Mouse (Mus musculus): ENCODE measurements around the gene Slc51a. TPM values are rescaled to one million over a fixed set of nuclear protein-coding genes. Genes with fewer than 3 reads are reported as not detected.
A peak's percentile ranks its signal among the peaks of the same experiment; 100 is the strongest.
"Not testable (repeated sequence)": the region's sequence is repeated elsewhere in the genome, so short reads cannot be mapped to it uniquely, and the experiment has no call there.

Gene Slc51a
- polyA plus RNA-seq, 1 experiment from 2014 or later, result 0.47 TPM

GRCm38 (mm10) chr16:32502621-32503335 is 15.1 kb upstream of the Slc51a start:
- Histone ChIP-seq H3K4me3 (replicated peaks; ENCODE audit: low read length) (no peak overlapping the region), H3K36me3 (replicated peaks; ENCODE audit: control insufficient read depth, insufficient read depth) (no peaks in the 10 kb centered on the region), H3K4me2 (replicated peaks) (no peak overlapping the region), H3K4me1 (replicated peaks; ENCODE audit: control insufficient read depth, insufficient read depth, low read length) (no peaks in the 10 kb centered on the region), H3K27me3 (ENCODE audit: control insufficient read depth, insufficient read depth, low read length) (no peaks in the 10 kb centered on the region), H3K9ac (no peak overlapping the region), H3K9me3 (ENCODE audit: control insufficient read depth, low read length) (no peaks in the 10 kb centered on the region), H3K27ac (no peak overlapping the region)
- WGBS, result 89% methylated on average over 12 of the region's 12 CpGs
- DNase-seq (ENCODE audit: low spot score) (no peak), ATAC-seq (ENCODE audit: low FRiP score) (no peak)

GRCm38 (mm10) chr16:32501459-32501858 is 13.8 kb upstream of the Slc51a start:
- Histone ChIP-seq H3K36me3 (replicated peaks; ENCODE audit: control insufficient read depth, insufficient read depth) (no peaks in the 10 kb centered on the region), H3K9ac (no peak overlapping the region), H3K4me2 (replicated peaks) (no peak overlapping the region), H3K27me3 (ENCODE audit: control insufficient read depth, insufficient read depth, low read length) (no peaks in the 10 kb centered on the region), H3K27ac (no peak overlapping the region), H3K4me3 (replicated peaks; ENCODE audit: low read length) (no peak overlapping the region), H3K9me3 (ENCODE audit: control insufficient read depth, low read length) (no peaks in the 10 kb centered on the region), H3K4me1 (replicated peaks; ENCODE audit: control insufficient read depth, insufficient read depth, low read length) (no peaks in the 10 kb centered on the region)
- no peak for DNase-seq (ENCODE audit: low spot score)
- 80% methylated on average over 7 of the region's 7 CpGs for WGBS
- ATAC-seq (ENCODE audit: low FRiP score), result no peak

- peak; percentile 92 for DNase-seq (ENCODE audit: low spot score)
- H3K4me3 ChIP-seq (replicated peaks; ENCODE audit: low read length), result peak overlapping the region; percentile 35
- no peaks in the 10 kb centered on the region for H3K27me3 ChIP-seq (ENCODE audit: control insufficient read depth, insufficient read depth, low read length)
- 9% methylated on average over 22 of the region's 22 CpGs for WGBS
- H3K4me1 ChIP-seq (replicated peaks; ENCODE audit: control insufficient read depth, insufficient read depth, low read length), result no peaks in the 10 kb centered on the region
- peak overlapping the region; percentile 63 for H3K4me2 ChIP-seq (replicated peaks)
- peak; percentile 93 for ATAC-seq (ENCODE audit: low FRiP score)
- H3K9ac ChIP-seq, result peak overlapping the region; percentile 56
- H3K27ac ChIP-seq, result peak overlapping the region; percentile 71
- H3K9me3 ChIP-seq (ENCODE audit: control insufficient read depth, low read length), result no peaks in the 10 kb centered on the region
- no peaks in the 10 kb centered on the region for H3K36me3 ChIP-seq (replicated peaks; ENCODE audit: control insufficient read depth, insufficient read depth)
These were observed 11.9 kb upstream of the Slc51a start for GRCm38 (mm10) chr16:32499430-32500037.

GRCm38 (mm10) chr16:32498996-32499395 is 11.3 kb upstream of the Slc51a start:
- WGBS, result 71% methylated on average over 13 of the region's 13 CpGs
- H3K4me3 ChIP-seq (replicated peaks; ENCODE audit: low read length), result no peak overlapping the region
- no peak for DNase-seq (ENCODE audit: low spot score)
- no peaks in the 10 kb centered on the region for H3K9me3 ChIP-seq (ENCODE audit: control insufficient read depth, low read length)
- ATAC-seq (ENCODE audit: low FRiP score), result no peak
- no peak overlapping the region for H3K9ac ChIP-seq
- no peaks in the 10 kb centered on the region for H3K36me3 ChIP-seq (replicated peaks; ENCODE audit: control insufficient read depth, insufficient read depth)
- H3K4me1 ChIP-seq (replicated peaks; ENCODE audit: control insufficient read depth, insufficient read depth, low read length), result no peaks in the 10 kb centered on the region
- H3K27me3 ChIP-seq (ENCODE audit: control insufficient read depth, insufficient read depth, low read length), result no peaks in the 10 kb centered on the region
- peak overlapping the region; percentile 63 for H3K4me2 ChIP-seq (replicated peaks)
- no peak overlapping the region for H3K27ac ChIP-seq

GRCm38 (mm10) chr16:32495965-32496364 is 8.3 kb upstream of the Slc51a start, which contains the start of gene Zdhhc19:
Zdhhc19 (plus strand) TSS chr16:32496265.
- Histone ChIP-seq H3K9ac (no peak within 1 kb of the TSS), H3K4me3 (replicated peaks; ENCODE audit: low read length) (no peak within 1 kb of the TSS), H3K27me3 (ENCODE audit: control insufficient read depth, insufficient read depth, low read length) (no peaks in the 10 kb centered on the region), H3K27ac (no peak within 1 kb of the TSS), H3K36me3 (replicated peaks; ENCODE audit: control insufficient read depth, insufficient read depth) (no peaks in the 10 kb centered on the region), H3K4me1 (replicated peaks; ENCODE audit: control insufficient read depth, insufficient read depth, low read length) (no peaks in the 10 kb centered on the region), H3K9me3 (ENCODE audit: control insufficient read depth, low read length) (no peaks in the 10 kb centered on the region), H3K4me2 (replicated peaks) (no peak within 1 kb of the TSS)
- WGBS, result 74% methylated on average over 3 of the region's 3 CpGs
- ATAC-seq (ENCODE audit: low FRiP score) (no peak), DNase-seq (ENCODE audit: low spot score) (no peak)

- WGBS, result 80% methylated on average over 6 of the region's 6 CpGs
- not testable (repeated sequence) for H3K36me3 ChIP-seq (replicated peaks; ENCODE audit: control insufficient read depth, insufficient read depth); ATAC-seq (ENCODE audit: low FRiP score); H3K4me3 ChIP-seq (replicated peaks; ENCODE audit: low read length); H3K4me1 ChIP-seq (replicated peaks; ENCODE audit: control insufficient read depth, insufficient read depth, low read length); H3K27me3 ChIP-seq (ENCODE audit: control insufficient read depth, insufficient read depth, low read length); DNase-seq (ENCODE audit: low spot score); H3K4me2 ChIP-seq (replicated peaks); H3K9ac ChIP-seq; H3K27ac ChIP-seq; H3K9me3 ChIP-seq (ENCODE audit: control insufficient read depth, low read length)
These were observed 6.7 kb upstream of the Slc51a start for GRCm38 (mm10) chr16:32494371-32494770.

- ATAC-seq (ENCODE audit: low FRiP score), result no peak
- no peak overlapping the region for H3K27ac ChIP-seq
These were observed 1.3 kb upstream of the Slc51a start for GRCm38 (mm10) chr16:32488939-32489338.

GRCm38 (mm10) chr16:32486046-32486445 is 1.6 kb downstream of the Slc51a start:
- ATAC-seq (ENCODE audit: low FRiP score), result no peak
- Histone ChIP-seq H3K4me1 (replicated peaks; ENCODE audit: control insufficient read depth, insufficient read depth, low read length) (no peaks in the 10 kb centered on the region), H3K36me3 (replicated peaks; ENCODE audit: control insufficient read depth, insufficient read depth) (no peaks in the 10 kb centered on the region), H3K4me3 (replicated peaks; ENCODE audit: low read length) (no peak overlapping the region), H3K27ac (no peak overlapping the region), H3K4me2 (replicated peaks) (no peak overlapping the region), H3K27me3 (ENCODE audit: control insufficient read depth, insufficient read depth, low read length) (no peaks in the 10 kb centered on the region), H3K9ac (no peak overlapping the region), H3K9me3 (ENCODE audit: control insufficient read depth, low read length) (no peaks in the 10 kb centered on the region)
- no peak for DNase-seq (ENCODE audit: low spot score)
- WGBS, result 82% methylated on average over 6 of the region's 6 CpGs

More at GRCm38 (mm10) chr16:32488939-32489338, 1.3 kb upstream of the Slc51a start:
- no peaks in the 10 kb centered on the region for H3K27me3 ChIP-seq (ENCODE audit: control insufficient read depth, insufficient read depth, low read length)
- DNase-seq (ENCODE audit: low spot score), result no peak
- no peaks in the 10 kb centered on the region for H3K9me3 ChIP-seq (ENCODE audit: control insufficient read depth, low read length)
- H3K9ac ChIP-seq, result no peak overlapping the region
- no peak overlapping the region for H3K4me2 ChIP-seq (replicated peaks)
- H3K4me3 ChIP-seq (replicated peaks; ENCODE audit: low read length), result no peak overlapping the region
- H3K4me1 ChIP-seq (replicated peaks; ENCODE audit: control insufficient read depth, insufficient read depth, low read length), result no peaks in the 10 kb centered on the region
- no peaks in the 10 kb centered on the region for H3K36me3 ChIP-seq (replicated peaks; ENCODE audit: control insufficient read depth, insufficient read depth)
- 88% methylated on average over 3 of the region's 3 CpGs for WGBS

GRCm38 (mm10) chr16:32485209-32485608 is 2.5 kb downstream of the Slc51a start:
- Histone ChIP-seq H3K27ac (no peak overlapping the region), H3K9ac (no peak overlapping the region), H3K36me3 (replicated peaks; ENCODE audit: control insufficient read depth, insufficient read depth) (no peaks in the 10 kb centered on the region), H3K4me1 (replicated peaks; ENCODE audit: control insufficient read depth, insufficient read depth, low read length) (no peaks in the 10 kb centered on the region), H3K4me2 (replicated peaks) (no peak overlapping the region), H3K27me3 (ENCODE audit: control insufficient read depth, insufficient read depth, low read length) (no peaks in the 10 kb centered on the region), H3K9me3 (ENCODE audit: control insufficient read depth, low read length) (no peaks in the 10 kb centered on the region), H3K4me3 (replicated peaks; ENCODE audit: low read length) (no peak overlapping the region)
- WGBS, result 85% methylated on average over 2 of the region's 2 CpGs
- DNase-seq (ENCODE audit: low spot score), result no peak
- no peak for ATAC-seq (ENCODE audit: low FRiP score)
